Mouse (Mus musculus): ENCODE data around the gene Myh14.

The Myh14 gene

GRCm38 (mm10) chr7:44649990-44650389 is 20.7 kb downstream of the Myh14 start:
- Histone ChIP-seq H3K4me1 (replicated peaks; ENCODE audit: low read depth, low read length) (peaks cover 26% of the 10 kb centered on the region), H3K36me3 (ENCODE audit: insufficient read depth, low read length) (no peaks in the 10 kb centered on the region), H3K4me3 (replicated peaks; ENCODE audit: low read length) (no peak overlapping the region), H3K9me3 (ENCODE audit: low read length) (no peaks in the 10 kb centered on the region), H3K27me3 (ENCODE audit: insufficient read depth, low read length) (peaks cover 10% of the 10 kb centered on the region; the same call in 1 of the 2 replicates)
- TF ChIP-seq CTCF (conservative IDR thresholded peaks at IDR 0.05; ENCODE audit: low read length) (peak; percentile 68), NANOG (IDR thresholded peaks at IDR 0.05; ENCODE audit: borderline replicate concordance, low read length) (no peak)

- no peaks in the 10 kb centered on the region for H3K36me3 ChIP-seq (ENCODE audit: insufficient read depth, low read length)
- peaks cover 24% of the 10 kb centered on the region for H3K4me1 ChIP-seq (replicated peaks; ENCODE audit: low read depth, low read length)
- H3K4me3 ChIP-seq (replicated peaks; ENCODE audit: low read length) = no peak overlapping the region
- no peak for TF ChIP-seq CTCF (conservative IDR thresholded peaks at IDR 0.05; ENCODE audit: low read length)
- no peak for TF ChIP-seq POU5F1 (IDR thresholded peaks at IDR 0.05; ENCODE audit: borderline replicate concordance, low read length)
- no peak for TF ChIP-seq NANOG (IDR thresholded peaks at IDR 0.05; ENCODE audit: borderline replicate concordance, low read length)
- H3K9me3 ChIP-seq (ENCODE audit: low read length) = no peaks in the 10 kb centered on the region
- H3K27me3 ChIP-seq (ENCODE audit: insufficient read depth, low read length) = peaks cover 18% of the 10 kb centered on the region
Observed at GRCm38 (mm10) chr7:44649094-44649610, 21.5 kb downstream of the Myh14 start.

GRCm38 (mm10) chr7:44647729-44648128 is 22.9 kb downstream of the Myh14 start:
- no peaks in the 10 kb centered on the region for H3K9me3 ChIP-seq (ENCODE audit: low read length)
- TF ChIP-seq NANOG (IDR thresholded peaks at IDR 0.05; ENCODE audit: borderline replicate concordance, low read length) (no peak), CTCF (conservative IDR thresholded peaks at IDR 0.05; ENCODE audit: low read length) (no peak), POU5F1 (IDR thresholded peaks at IDR 0.05; ENCODE audit: borderline replicate concordance, low read length) (no peak)
- no peak overlapping the region for H3K4me3 ChIP-seq (replicated peaks; ENCODE audit: low read length)
- peaks cover 27% of the 10 kb centered on the region for H3K27me3 ChIP-seq (ENCODE audit: insufficient read depth, low read length)
- no peaks in the 10 kb centered on the region for H3K36me3 ChIP-seq (ENCODE audit: insufficient read depth, low read length)
- peaks cover 22% of the 10 kb centered on the region for H3K4me1 ChIP-seq (replicated peaks; ENCODE audit: low read depth, low read length)

- Histone ChIP-seq H3K4me1 (replicated peaks; ENCODE audit: low read depth, low read length) (peaks cover 22% of the 10 kb centered on the region), H3K9me3 (ENCODE audit: low read length) (no peaks in the 10 kb centered on the region), H3K27me3 (ENCODE audit: insufficient read depth, low read length) (peaks cover 27% of the 10 kb centered on the region), H3K36me3 (ENCODE audit: insufficient read depth, low read length) (no peaks in the 10 kb centered on the region), H3K4me3 (replicated peaks; ENCODE audit: low read length) (no peak overlapping the region)
- no peak for TF ChIP-seq NANOG (IDR thresholded peaks at IDR 0.05; ENCODE audit: borderline replicate concordance, low read length)
- TF ChIP-seq POU5F1 (IDR thresholded peaks at IDR 0.05; ENCODE audit: borderline replicate concordance, low read length) = no peak
- TF ChIP-seq CTCF (conservative IDR thresholded peaks at IDR 0.05; ENCODE audit: low read length) = peak; percentile 45
Observed at GRCm38 (mm10) chr7:44647042-44647724, 23.5 kb downstream of the Myh14 start.

- H3K36me3 ChIP-seq (ENCODE audit: insufficient read depth, low read length) = no peaks in the 10 kb centered on the region
- H3K4me3 ChIP-seq (replicated peaks; ENCODE audit: low read length) = peak overlapping the region; percentile 65
- H3K4me1 ChIP-seq (replicated peaks; ENCODE audit: low read depth, low read length) = peaks cover 31% of the 10 kb centered on the region
- H3K9me3 ChIP-seq (ENCODE audit: low read length) = no peaks in the 10 kb centered on the region
- TF ChIP-seq NANOG (IDR thresholded peaks at IDR 0.05; ENCODE audit: borderline replicate concordance, low read length) (no peak), CTCF (conservative IDR thresholded peaks at IDR 0.05; ENCODE audit: low read length) (no peak), POU5F1 (IDR thresholded peaks at IDR 0.05; ENCODE audit: borderline replicate concordance, low read length) (no peak)
- H3K27me3 ChIP-seq (ENCODE audit: insufficient read depth, low read length) = peaks cover 27% of the 10 kb centered on the region
Observed at GRCm38 (mm10) chr7:44645951-44646350, 24.7 kb downstream of the Myh14 start.

- Histone ChIP-seq H3K4me3 (replicated peaks; ENCODE audit: low read length) (0 out of 2 replicates have a peak overlapping the region, but pooled peaks have one; percentile 65), H3K4me1 (replicated peaks; ENCODE audit: low read depth, low read length) (peaks cover 34% of the 10 kb centered on the region), H3K27me3 (ENCODE audit: insufficient read depth, low read length) (peaks cover 27% of the 10 kb centered on the region), H3K36me3 (ENCODE audit: insufficient read depth, low read length) (no peaks in the 10 kb centered on the region), H3K9me3 (ENCODE audit: low read length) (no peaks in the 10 kb centered on the region)
- no peak for TF ChIP-seq CTCF (conservative IDR thresholded peaks at IDR 0.05; ENCODE audit: low read length)
- TF ChIP-seq POU5F1 (IDR thresholded peaks at IDR 0.05; ENCODE audit: borderline replicate concordance, low read length) = no peak
- no peak for TF ChIP-seq NANOG (IDR thresholded peaks at IDR 0.05; ENCODE audit: borderline replicate concordance, low read length)
Observed at GRCm38 (mm10) chr7:44645256-44645655, 25.4 kb downstream of the Myh14 start.

- peak; percentile 97 for TF ChIP-seq CTCF (conservative IDR thresholded peaks at IDR 0.05; ENCODE audit: low read length)
- no peak for TF ChIP-seq NANOG (IDR thresholded peaks at IDR 0.05; ENCODE audit: borderline replicate concordance, low read length)
- TF ChIP-seq POU5F1 (IDR thresholded peaks at IDR 0.05; ENCODE audit: borderline replicate concordance, low read length) = no peak
- peak overlapping the region; percentile 79; the same call in 1 of the 2 replicates for H3K4me3 ChIP-seq (replicated peaks; ENCODE audit: low read length)
Observed at GRCm38 (mm10) chr7:44641887-44642286, 28.8 kb downstream of the Myh14 start.

GRCm38 (mm10) chr7:44640843-44641605 is 29.6 kb downstream of the Myh14 start:
- peak overlapping the region; percentile 79 for H3K4me3 ChIP-seq (replicated peaks; ENCODE audit: low read length)
- no peaks in the 10 kb centered on the region for H3K36me3 ChIP-seq (ENCODE audit: insufficient read depth, low read length)
- TF ChIP-seq POU5F1 (IDR thresholded peaks at IDR 0.05; ENCODE audit: borderline replicate concordance, low read length) (no peak), CTCF (conservative IDR thresholded peaks at IDR 0.05; ENCODE audit: low read length) (no peak), NANOG (IDR thresholded peaks at IDR 0.05; ENCODE audit: borderline replicate concordance, low read length) (no peak)
- peaks cover 30% of the 10 kb centered on the region for H3K27me3 ChIP-seq (ENCODE audit: insufficient read depth, low read length)
- no peaks in the 10 kb centered on the region for H3K9me3 ChIP-seq (ENCODE audit: low read length)
- peaks cover 46% of the 10 kb centered on the region for H3K4me1 ChIP-seq (replicated peaks; ENCODE audit: low read depth, low read length)

More at GRCm38 (mm10) chr7:44641887-44642286, 28.8 kb downstream of the Myh14 start:
- Histone ChIP-seq H3K9me3 (ENCODE audit: low read length) (no peaks in the 10 kb centered on the region), H3K36me3 (ENCODE audit: insufficient read depth, low read length) (no peaks in the 10 kb centered on the region), H3K4me1 (replicated peaks; ENCODE audit: low read depth, low read length) (peaks cover 50% of the 10 kb centered on the region), H3K27me3 (ENCODE audit: insufficient read depth, low read length) (peaks cover 30% of the 10 kb centered on the region)

Measured in E14TG2a.4 (cell line).